Mouse (Mus musculus) layer of hippocampus, adult 2 months (tissue): ENCODE results near the gene Olfr50. TPM values are rescaled to one million over a fixed set of nuclear protein-coding genes. Genes with fewer than 3 reads are reported as not detected.

Source experiments
- DNase-seq, 2 experiments: peaks; one replicate each; pipeline ENCODE4 v3.0.0; 2022; ENCODE audit warnings: low spot score in 2 of 2
- H3K27ac ChIP-seq: fragments of 200-600 bp; 2 replicates; pipeline ENCODE4 v1.8.1; 2022
- H3K4me3 ChIP-seq: fragments of 200-600 bp; 2 replicates; pipeline ENCODE4 v1.8.1; 2022; ENCODE audit warnings: mild to moderate bottlenecking
- CTCF ChIP-seq: fragments of 200-600 bp; conservative IDR thresholded peaks from 2 replicates; pipeline ENCODE4 v1.8.1; 2022; ENCODE audit warnings: antibody characterized with exemption, mild to moderate bottlenecking, moderate library complexity
- long read RNA-seq, 2 experiments: library from polyadenylated mRNA; stranded (forward); transcript quantifications; one replicate each; pipeline ENCODE4 v2.0.0; 2021; ENCODE audit warnings: borderline mapping rate in 2 of 2
- total RNA-seq, 2 experiments: library from RNA; stranded (reverse); gene quantifications; 2 replicates each; pipeline ENCODE4 v1.2.3; 2021

The Olfr50 gene
- not detected for total RNA-seq
- long read RNA-seq, experiment 1 = 0 reads
- long read RNA-seq, experiment 2 = 0 reads

DNA sequence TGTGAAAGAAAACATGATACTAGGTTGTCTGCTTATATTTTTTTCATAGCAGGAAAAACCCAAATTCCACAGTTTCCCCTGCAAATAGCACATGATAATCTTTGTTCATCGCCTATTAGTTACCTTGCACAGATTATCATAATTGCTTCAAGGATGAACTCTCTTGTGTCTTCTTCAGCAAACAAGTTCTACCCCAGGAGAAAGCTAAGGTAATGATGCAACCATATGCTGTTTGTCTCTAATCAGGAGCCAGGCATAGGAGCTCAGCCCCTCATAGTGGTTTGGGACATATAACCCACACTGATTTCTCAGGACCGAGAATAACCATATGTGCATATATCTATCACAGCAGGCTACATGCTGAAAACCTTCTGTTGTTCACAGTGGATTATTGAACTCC, at the start of gene Olfr50:
TSS of gene Olfr50 (plus strand) at position 301 of the 400 bp plus-strand sequence.
- no peak for TF ChIP-seq CTCF
- DNase-seq = no peak
- Histone ChIP-seq H3K27ac (no peak within 1 kb of the TSS), H3K4me3 (no peak within 1 kb of the TSS)

DNA sequence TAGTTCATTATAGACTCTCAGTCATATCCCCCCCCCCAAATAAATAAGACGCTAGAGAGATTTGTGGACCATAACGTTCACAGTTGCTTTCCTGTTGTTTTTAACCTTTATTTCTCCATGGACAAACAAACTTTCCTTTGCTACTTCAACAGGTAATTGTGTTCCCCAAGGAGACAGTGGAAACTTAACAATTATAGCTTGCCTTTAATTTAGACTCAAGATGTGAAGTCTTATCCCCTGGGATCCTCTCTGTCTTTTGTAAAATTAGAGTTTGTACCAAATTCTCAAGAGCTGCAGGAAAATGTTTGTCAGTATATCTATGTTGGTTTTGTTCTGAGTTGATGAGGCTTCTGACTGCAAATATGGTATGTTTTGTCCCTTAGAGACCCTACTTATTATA, 6.4 kb upstream of the Olfr50 start, which contains the start of gene Olfr348:
TSS of gene Olfr348 (plus strand) at position 301 of the 400 bp plus-strand sequence.
- no peak within 1 kb of the TSS for H3K4me3 ChIP-seq

DNA sequence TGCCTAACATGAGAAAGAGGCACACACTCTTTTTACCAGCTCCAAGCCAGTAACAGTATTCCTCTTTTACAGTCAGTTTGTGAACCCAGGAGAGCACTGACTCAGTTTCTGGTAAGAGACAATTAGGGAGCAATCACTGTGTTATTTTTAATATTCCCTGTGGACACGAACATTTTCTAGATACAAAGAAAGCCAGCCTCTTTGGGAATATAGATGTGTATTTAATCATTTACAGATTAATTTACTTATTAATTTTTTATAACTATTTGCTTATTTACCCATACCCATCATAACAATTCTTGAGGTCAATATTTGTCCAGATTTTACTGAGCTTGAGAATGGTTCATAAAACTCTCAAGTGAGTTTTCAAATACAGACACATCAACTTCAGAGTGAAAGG, 26.6 kb downstream of the Olfr50 start, which contains the start of gene Olfr3:
TSS of gene Olfr3 (minus strand) at position 101 of the 400 bp plus-strand sequence.
- Histone ChIP-seq H3K4me3 (no peak within 1 kb of the TSS), H3K27ac (no peak within 1 kb of the TSS)
- no peak for TF ChIP-seq CTCF
- DNase-seq = no peak

More for the DNA sequence above, 6.4 kb upstream of the Olfr50 start, which contains the start of gene Olfr348:
- no peak for TF ChIP-seq CTCF
- DNase-seq = no peak
- no peak within 1 kb of the TSS for H3K27ac ChIP-seq

DNA sequence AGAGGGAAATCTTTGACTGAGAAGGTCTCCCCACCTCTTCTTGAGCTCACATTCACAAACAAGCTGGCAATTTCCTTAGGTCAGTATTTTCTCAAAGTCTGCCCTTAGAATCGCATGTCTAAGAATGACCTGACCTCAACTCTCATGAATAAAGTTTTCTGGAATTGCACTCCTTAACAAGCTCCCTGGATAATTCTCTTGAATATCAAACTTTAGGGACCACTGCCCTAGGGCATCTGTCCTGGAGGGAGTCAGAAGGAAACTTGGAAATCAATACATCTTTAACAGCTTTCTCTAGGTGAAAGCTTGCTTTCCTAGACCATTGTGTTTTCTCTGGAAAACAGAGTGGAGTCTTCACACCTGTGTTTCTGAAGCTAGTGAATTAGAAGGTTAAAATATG, 55.7 kb downstream of the Olfr50 start, which contains the start of gene Olfr350:
TSS of gene Olfr350 (plus strand) at position 301 of the 400 bp plus-strand sequence.
- H3K27ac ChIP-seq = no peak within 1 kb of the TSS
- TF ChIP-seq CTCF = no peak
- no peak for DNase-seq
- no peak within 1 kb of the TSS for H3K4me3 ChIP-seq

Other genes with a start within 250 kb of the Olfr50 start
- gene Olfr344, start 223.9 kb upstream of the Olfr50 start, total RNA-seq = under 1 TPM in 1 of 2 experiments, not detected in 1; 0.05 TPM
- gene Olfr345, start 150.5 kb upstream of the Olfr50 start, total RNA-seq = not detected
- gene Olfr346, start 104.8 kb upstream of the Olfr50 start, total RNA-seq = not detected
- gene Olfr347, start 58.6 kb upstream of the Olfr50 start, total RNA-seq = not detected
- gene Olfr348, start 6.3 kb upstream of the Olfr50 start, total RNA-seq = not detected
- not detected for gene Olfr3, start 26.5 kb downstream of the Olfr50 start, total RNA-seq
- not detected for gene Olfr350, start 55.8 kb downstream of the Olfr50 start, total RNA-seq
- not detected for gene Olfr351, start 72.1 kb downstream of the Olfr50 start, total RNA-seq
- not detected for gene Olfr352, start 77.9 kb downstream of the Olfr50 start, total RNA-seq
- not detected for gene Olfr353, start 102.4 kb downstream of the Olfr50 start, total RNA-seq
- gene Olfr354, start 115.1 kb downstream of the Olfr50 start, total RNA-seq = not detected
- gene Olfr355, start 138.4 kb downstream of the Olfr50 start, total RNA-seq = not detected
- not detected for gene Olfr356, start 146.6 kb downstream of the Olfr50 start, total RNA-seq
- gene Olfr357, start 203.3 kb downstream of the Olfr50 start, total RNA-seq = not detected
- gene Olfr358, start 218.8 kb downstream of the Olfr50 start, total RNA-seq = not detected